Mouse (Mus musculus) embryonic facial prominence, embryonic 11.5 days (tissue): ENCODE results near the gene Yjefn3. TPM values are rescaled to one million over a fixed set of nuclear protein-coding genes. Genes with fewer than 3 reads are reported as not detected.

ENCODE experiments used
- ATAC-seq: fragments of 200-750 bp; cut with Nextera tagmentation; replicated peaks from 2 replicates; pipeline ENCODE4 v1.8.0; 2017; ENCODE audit warnings: low read depth; ENCODE audit not compliant: insufficient number of reproducible peaks, low FRiP score, low TSS enrichment
- DNase-seq: peaks from one replicate; pipeline ENCODE4 v3.0.0-alpha.2; 2015; ENCODE audit warnings: low spot score
- H3K27ac ChIP-seq: fragments of 300-500 bp; sonication (generic); replicated peaks from 2 replicates; pipeline ENCODE4 v1.5.1; 2014; ENCODE audit warnings: mild to moderate bottlenecking, low read depth, low read length, control low read depth
- H3K27me3 ChIP-seq: fragments of 300-500 bp; sonication (generic); 2 replicates; pipeline ENCODE4 v1.6.1; 2014; ENCODE audit warnings: mild to moderate bottlenecking, low read length, moderate library complexity, mixed read lengths; ENCODE audit not compliant: control insufficient read depth, insufficient read depth
- H3K36me3 ChIP-seq: fragments of 300-500 bp; sonication (generic); replicated peaks from 2 replicates; pipeline ENCODE4 v1.6.1; 2014; ENCODE audit warnings: low read depth, mild to moderate bottlenecking, low read length, moderate library complexity, mixed read lengths; ENCODE audit not compliant: control insufficient read depth, insufficient read depth
- H3K4me1 ChIP-seq: fragments of 300-500 bp; sonication (generic); 2 replicates; pipeline ENCODE4 v1.6.1; 2014; ENCODE audit warnings: low read length, mixed read lengths; ENCODE audit not compliant: control insufficient read depth, insufficient read depth
- H3K4me2 ChIP-seq: fragments of 300-500 bp; sonication (generic); 2 replicates; pipeline ENCODE4 v1.6.1; 2014; ENCODE audit warnings: low read depth, mild to moderate bottlenecking, control low read depth, low read length, moderate library complexity
- H3K4me3 ChIP-seq: fragments of 300-500 bp; sonication (generic); 2 replicates; pipeline ENCODE4 v1.5.1; 2014; ENCODE audit warnings: low read depth, low read length, control low read depth
- H3K9ac ChIP-seq: fragments of 300-500 bp; sonication (generic); replicated peaks from 2 replicates; pipeline ENCODE4 v1.6.1; 2014; ENCODE audit warnings: mild to moderate bottlenecking, control low read depth, low read length
- H3K9me3 ChIP-seq: fragments of 300-500 bp; sonication (generic); replicated peaks from 2 replicates; pipeline ENCODE4 v1.6.1; 2016; ENCODE audit warnings: mild to moderate bottlenecking, low read length, inconsistent platforms, mixed read lengths; ENCODE audit not compliant: control insufficient read depth
- WGBS: fragments of 180-500 bp; shearing (Covaris S2); extraction: QIAGEN DNeasy Blood & Tissue Kit; methylation state at CpG from one replicate; pipeline ENCODE4 v1.1.7; 2014; 5-methylcytosine and 5-hydroxymethylcytosine counted together
- polyA plus RNA-seq: library from polyadenylated mRNA; unstranded; fragments of >200 nt; fragmentation: Nextera tagmentation; extraction: Ambion mirVana; gene quantifications from 2 replicates; pipeline ENCODE4 v1.2.1, GENCODE M21; 2014

The Yjefn3 gene
- polyA plus RNA-seq, 1 experiment from 2014 or later = 3.6 TPM

DNA sequence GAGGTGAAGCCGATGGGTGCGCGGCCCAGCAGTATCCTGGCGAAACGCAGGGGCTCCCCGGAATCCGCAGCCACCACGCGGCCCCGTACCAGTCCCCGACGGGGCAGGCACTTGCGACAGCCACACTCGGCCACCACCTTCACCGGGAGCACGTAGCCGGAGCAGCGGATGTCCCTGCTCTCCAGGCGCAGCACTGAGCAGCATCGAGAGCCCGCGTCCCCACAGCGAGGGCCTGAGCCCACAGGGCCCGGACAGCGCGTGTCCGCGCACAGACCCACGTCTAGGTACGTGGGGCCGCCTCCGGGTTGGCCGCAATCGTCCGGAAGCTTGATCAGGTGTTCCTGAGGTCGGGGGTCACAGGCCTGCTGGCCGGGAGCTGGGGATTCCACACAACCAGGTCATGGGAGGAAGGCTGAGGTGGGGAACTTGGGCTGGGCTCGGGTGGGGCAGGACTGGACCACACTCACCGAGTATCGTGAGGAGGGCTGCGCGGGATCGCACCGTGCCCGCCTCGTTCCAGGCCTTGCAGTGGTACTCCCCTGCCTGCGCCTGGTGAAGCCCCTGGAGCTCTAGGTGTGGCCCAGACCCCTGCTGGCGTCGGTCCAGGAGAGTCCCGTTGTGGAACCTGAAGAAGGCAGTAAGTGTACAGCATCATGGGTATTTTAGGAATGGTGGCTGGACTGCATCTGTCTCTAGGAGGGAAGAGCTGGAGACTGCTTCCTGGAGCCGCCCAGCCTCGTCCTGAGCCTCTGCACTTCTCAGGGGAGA lies 19.5 kb downstream of the Yjefn3 start:
- no peak for DNase-seq
- H3K4me1 ChIP-seq = peaks cover 4% of the 10 kb centered on the region; the same call in 1 of the 2 replicates
- H3K36me3 ChIP-seq = no peaks in the 10 kb centered on the region
- 13% methylated on average over 52 of the region's 52 CpGs for WGBS
- H3K9ac ChIP-seq = no peak overlapping the region
- no peak overlapping the region for H3K4me3 ChIP-seq
- peak overlapping the region; percentile 56; the same call in 1 of the 2 replicates for H3K4me2 ChIP-seq
- H3K27me3 ChIP-seq = peaks cover 89% of the 10 kb centered on the region
- no peak for ATAC-seq
- H3K9me3 ChIP-seq = no peaks in the 10 kb centered on the region
- no peak overlapping the region for H3K27ac ChIP-seq

DNA sequence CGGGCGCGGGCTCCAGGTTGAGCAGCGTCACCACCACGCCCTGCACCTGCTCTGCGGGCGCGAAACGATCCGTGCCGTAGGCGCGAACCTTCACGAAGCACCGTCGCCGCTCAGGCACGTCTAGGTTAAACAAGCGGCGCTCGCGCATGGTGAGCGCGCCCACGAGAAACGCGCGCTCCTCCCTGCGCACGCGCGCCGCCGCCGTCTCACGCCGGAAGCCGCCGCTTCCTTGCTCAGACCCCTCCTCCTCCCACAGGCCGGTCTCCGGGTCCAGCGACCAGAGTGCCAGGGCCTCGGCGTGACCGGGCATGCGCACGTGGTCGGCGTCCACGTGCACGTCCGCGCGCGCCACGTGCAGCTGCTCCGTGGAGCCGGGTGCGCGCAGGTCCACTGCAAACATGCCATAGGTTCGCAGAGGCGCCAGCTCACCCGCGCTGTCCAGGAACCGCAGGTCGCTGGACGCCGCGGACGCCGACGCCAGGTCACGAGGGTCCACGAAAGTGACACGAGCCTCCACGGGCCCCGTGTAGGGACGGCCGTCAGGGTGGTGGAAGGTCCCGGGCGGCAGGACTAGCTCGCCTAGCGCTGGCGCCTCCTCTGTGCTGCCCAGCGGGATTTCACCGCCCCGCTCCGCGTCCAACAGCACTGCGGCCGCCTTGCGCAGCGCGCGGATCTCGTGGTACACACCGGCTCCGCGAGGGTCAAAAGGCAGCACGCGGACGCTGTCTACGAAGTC lies 20.3 kb downstream of the Yjefn3 start:
- Histone ChIP-seq H3K4me3 (peak overlapping the region; percentile 33), H3K9me3 (no peaks in the 10 kb centered on the region), H3K9ac (peak overlapping the region; percentile 28), H3K4me1 (no peaks in the 10 kb centered on the region; the same call in 1 of the 2 replicates), H3K27ac (no peak overlapping the region), H3K27me3 (peaks cover 81% of the 10 kb centered on the region), H3K4me2 (peak overlapping the region; percentile 56), H3K36me3 (no peaks in the 10 kb centered on the region)
- DNase-seq (peak; percentile 63), ATAC-seq (no peak)
- 7% methylated on average over 103 of the region's 103 CpGs for WGBS

DNA sequence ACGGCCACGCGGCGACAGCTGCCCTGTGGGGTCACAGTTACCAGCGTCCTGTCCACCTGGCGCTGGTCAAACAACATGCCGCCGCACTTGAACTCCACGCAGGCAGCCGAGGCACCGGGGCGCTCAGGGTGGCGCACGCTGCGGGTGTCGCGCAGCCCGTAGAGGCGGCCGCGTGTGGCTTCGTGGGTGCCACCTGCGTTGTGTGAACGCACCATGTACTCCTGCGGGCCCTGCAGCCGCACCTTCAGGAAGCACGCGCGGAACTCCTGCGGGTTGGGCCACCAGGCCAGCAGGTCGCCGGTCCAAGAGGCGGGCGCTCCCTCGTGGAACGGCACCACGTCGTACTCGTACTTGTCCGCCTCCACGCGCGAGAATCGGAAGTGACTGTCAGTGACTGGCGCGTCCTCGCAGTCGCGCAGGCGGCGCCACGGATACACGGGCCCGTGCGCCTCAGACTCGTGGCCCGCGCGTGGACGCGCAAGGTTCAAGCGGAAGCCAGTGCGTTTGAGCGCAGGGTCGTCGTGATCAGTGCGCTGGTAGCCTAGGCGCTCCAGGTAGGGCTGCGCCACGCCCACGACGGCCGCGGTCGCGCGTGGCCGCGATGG lies 21.1 kb downstream of the Yjefn3 start:
- Histone ChIP-seq H3K4me1 (no peaks in the 10 kb centered on the region; the same call in 1 of the 2 replicates), H3K9ac (peak overlapping the region; percentile 28), H3K36me3 (no peaks in the 10 kb centered on the region), H3K27me3 (peaks cover 73% of the 10 kb centered on the region), H3K9me3 (no peaks in the 10 kb centered on the region), H3K4me3 (peak overlapping the region; percentile 33), H3K4me2 (peak overlapping the region; percentile 56), H3K27ac (no peak overlapping the region)
- ATAC-seq (no peak), DNase-seq (no peak)
- 18% methylated on average over 76 of the region's 79 CpGs for WGBS

DNA sequence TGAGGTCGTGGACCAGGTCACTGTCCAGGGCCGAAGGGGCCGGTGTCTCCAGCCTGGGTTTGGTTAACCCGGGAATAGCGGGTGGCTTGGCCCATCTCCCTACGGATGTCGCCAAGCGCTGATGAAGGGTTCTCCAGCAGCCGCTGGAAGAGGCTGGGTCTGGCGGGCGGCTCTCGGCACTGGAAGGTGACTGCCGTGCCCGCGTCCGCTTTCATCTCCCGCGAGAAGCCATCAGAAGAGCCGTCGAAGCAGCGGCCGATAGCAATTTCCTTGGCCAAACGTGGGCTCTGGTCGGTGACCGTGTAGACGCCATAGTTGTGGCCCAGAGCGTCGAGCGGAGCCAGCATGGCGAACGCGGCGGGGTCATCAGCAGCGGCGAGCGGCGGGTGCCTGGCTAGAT lies 21.7 kb downstream of the Yjefn3 start:
- Histone ChIP-seq H3K4me2 (no peak overlapping the region), H3K36me3 (no peaks in the 10 kb centered on the region), H3K9ac (no peak overlapping the region), H3K9me3 (no peaks in the 10 kb centered on the region), H3K4me1 (no peaks in the 10 kb centered on the region; the same call in 1 of the 2 replicates), H3K27me3 (peaks cover 67% of the 10 kb centered on the region), H3K27ac (no peak overlapping the region), H3K4me3 (peak overlapping the region; percentile 33; the same call in 1 of the 2 replicates)
- DNase-seq = no peak
- WGBS = 8% methylated on average over 37 of the region's 37 CpGs
- no peak for ATAC-seq

DNA sequence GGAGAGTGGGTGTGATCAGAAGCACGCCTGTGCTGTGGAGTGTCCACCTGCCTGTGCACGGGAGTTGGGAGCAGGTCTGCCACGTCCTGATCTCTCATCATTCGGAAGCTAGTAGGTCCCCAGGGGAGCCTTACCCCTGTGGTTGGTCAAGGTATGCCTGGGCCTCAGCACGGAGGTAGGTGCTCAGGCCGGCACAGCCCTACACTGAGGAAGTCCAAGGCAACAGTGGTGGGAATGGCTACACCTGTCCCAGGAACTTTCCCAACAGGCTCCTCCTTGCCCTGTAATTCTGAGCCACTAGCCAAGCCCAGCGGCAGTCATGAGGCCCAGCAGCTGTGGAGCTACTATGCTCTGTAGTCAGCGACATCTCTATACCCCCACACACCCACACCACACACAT lies 22.8 kb downstream of the Yjefn3 start:
- Histone ChIP-seq H3K4me2 (no peak overlapping the region), H3K36me3 (no peaks in the 10 kb centered on the region), H3K27ac (no peak overlapping the region), H3K27me3 (peaks cover 56% of the 10 kb centered on the region), H3K9me3 (no peaks in the 10 kb centered on the region), H3K9ac (no peak overlapping the region), H3K4me3 (no peak overlapping the region), H3K4me1 (no peaks in the 10 kb centered on the region; the same call in 1 of the 2 replicates)
- ATAC-seq = no peak
- 57% methylated on average over 8 of the region's 8 CpGs for WGBS
- no peak for DNase-seq

GRCm38 (mm10) chr8:69877992-69878391 lies 24.5 kb downstream of the Yjefn3 start:
- H3K4me3 ChIP-seq = no peak overlapping the region
- no peaks in the 10 kb centered on the region for H3K9me3 ChIP-seq
- no peaks in the 10 kb centered on the region for H3K36me3 ChIP-seq
- no peak overlapping the region for H3K27ac ChIP-seq
- H3K4me2 ChIP-seq = no peak overlapping the region
- no peak overlapping the region for H3K9ac ChIP-seq
- 61% methylated on average over 3 of the region's 3 CpGs for WGBS
- no peaks in the 10 kb centered on the region; the same call in 1 of the 2 replicates for H3K4me1 ChIP-seq
- ATAC-seq (no peak), DNase-seq (no peak)
- peaks cover 39% of the 10 kb centered on the region for H3K27me3 ChIP-seq

GRCm38 (mm10) chr8:69877396-69877795 lies 25.1 kb downstream of the Yjefn3 start:
- no peaks in the 10 kb centered on the region for H3K9me3 ChIP-seq
- no peak overlapping the region for H3K4me2 ChIP-seq
- no peaks in the 10 kb centered on the region; the same call in 1 of the 2 replicates for H3K4me1 ChIP-seq
- no peaks in the 10 kb centered on the region for H3K36me3 ChIP-seq
- no peak overlapping the region for H3K9ac ChIP-seq
- DNase-seq = no peak
- H3K4me3 ChIP-seq = no peak overlapping the region
- no peak for ATAC-seq
- H3K27me3 ChIP-seq = peaks cover 33% of the 10 kb centered on the region
- H3K27ac ChIP-seq = no peak overlapping the region
- 84% methylated on average over 4 of the region's 4 CpGs for WGBS
